Mouse (Mus musculus): Measurements from ENCODE around the gene Tmem132d. TPM values are rescaled to one million over a fixed set of nuclear protein-coding genes. Genes with fewer than 3 reads are reported as not detected.

Gene Tmem132d
- polyA plus RNA-seq, 1 experiment from 2014 or later = 0.20 TPM

- Histone ChIP-seq H3K9ac (ENCODE audit: low read length) (no peak overlapping the region), H3K4me2 (ENCODE audit: low read length) (no peak overlapping the region), H3K36me3 (ENCODE audit: control insufficient read depth, insufficient read depth, low read length) (no peaks in the 10 kb centered on the region), H3K27me3 (replicated peaks; ENCODE audit: control insufficient read depth, insufficient read depth, low read length) (no peaks in the 10 kb centered on the region), H3K27ac (ENCODE audit: low read depth) (no peak overlapping the region), H3K9me3 (ENCODE audit: control insufficient read depth, low read length) (no peaks in the 10 kb centered on the region), H3K4me1 (replicated peaks; ENCODE audit: control insufficient read depth, insufficient read depth, low read length) (no peaks in the 10 kb centered on the region), H3K4me3 (ENCODE audit: low read depth, low read length) (no peak overlapping the region)
- 77% methylated on average over 6 of the region's 6 CpGs for WGBS
- DNase-seq (ENCODE audit: low spot score) (no peak), ATAC-seq (replicated peaks; ENCODE audit: low FRiP score, low TSS enrichment, low read depth) (no peak)
Measured at GRCm38 (mm10) chr5:128192485-128193055, 240.3 kb downstream of the Tmem132d start.

GRCm38 (mm10) chr5:128191710-128192109 is 241.2 kb downstream of the Tmem132d start:
- ATAC-seq (replicated peaks; ENCODE audit: low FRiP score, low TSS enrichment, low read depth) (no peak), DNase-seq (ENCODE audit: low spot score) (no peak)
- Histone ChIP-seq H3K36me3 (ENCODE audit: control insufficient read depth, insufficient read depth, low read length) (no peaks in the 10 kb centered on the region), H3K4me3 (ENCODE audit: low read depth, low read length) (no peak overlapping the region), H3K27ac (ENCODE audit: low read depth) (no peak overlapping the region), H3K4me2 (ENCODE audit: low read length) (no peak overlapping the region), H3K9ac (ENCODE audit: low read length) (no peak overlapping the region), H3K4me1 (replicated peaks; ENCODE audit: control insufficient read depth, insufficient read depth, low read length) (no peaks in the 10 kb centered on the region), H3K9me3 (ENCODE audit: control insufficient read depth, low read length) (no peaks in the 10 kb centered on the region), H3K27me3 (replicated peaks; ENCODE audit: control insufficient read depth, insufficient read depth, low read length) (no peaks in the 10 kb centered on the region)
- 78% methylated on average over 9 of the region's 9 CpGs for WGBS

- Histone ChIP-seq H3K36me3 (ENCODE audit: control insufficient read depth, insufficient read depth, low read length) (no peaks in the 10 kb centered on the region), H3K4me1 (replicated peaks; ENCODE audit: control insufficient read depth, insufficient read depth, low read length) (no peaks in the 10 kb centered on the region), H3K9me3 (ENCODE audit: control insufficient read depth, low read length) (no peaks in the 10 kb centered on the region), H3K9ac (ENCODE audit: low read length) (no peak overlapping the region), H3K27me3 (replicated peaks; ENCODE audit: control insufficient read depth, insufficient read depth, low read length) (no peaks in the 10 kb centered on the region), H3K4me2 (ENCODE audit: low read length) (no peak overlapping the region), H3K27ac (ENCODE audit: low read depth) (no peak overlapping the region), H3K4me3 (ENCODE audit: low read depth, low read length) (no peak overlapping the region)
- no peak for ATAC-seq (replicated peaks; ENCODE audit: low FRiP score, low TSS enrichment, low read depth)
- no peak for DNase-seq (ENCODE audit: low spot score)
- 86% methylated on average over 14 of the region's 14 CpGs for WGBS
Measured at GRCm38 (mm10) chr5:128190243-128190820, 242.5 kb downstream of the Tmem132d start.

- no peak overlapping the region for H3K4me2 ChIP-seq (ENCODE audit: low read length)
- H3K36me3 ChIP-seq (ENCODE audit: control insufficient read depth, insufficient read depth, low read length) = no peaks in the 10 kb centered on the region
- no peak overlapping the region for H3K27ac ChIP-seq (ENCODE audit: low read depth)
- no peak overlapping the region for H3K9ac ChIP-seq (ENCODE audit: low read length)
- no peak overlapping the region for H3K4me3 ChIP-seq (ENCODE audit: low read depth, low read length)
- DNase-seq (ENCODE audit: low spot score) (no peak), ATAC-seq (replicated peaks; ENCODE audit: low FRiP score, low TSS enrichment, low read depth) (no peak)
- no peaks in the 10 kb centered on the region for H3K4me1 ChIP-seq (replicated peaks; ENCODE audit: control insufficient read depth, insufficient read depth, low read length)
- no peaks in the 10 kb centered on the region for H3K27me3 ChIP-seq (replicated peaks; ENCODE audit: control insufficient read depth, insufficient read depth, low read length)
- no peaks in the 10 kb centered on the region for H3K9me3 ChIP-seq (ENCODE audit: control insufficient read depth, low read length)
- WGBS = 88% methylated on average over 2 of the region's 2 CpGs
Measured at GRCm38 (mm10) chr5:128176234-128176633, 256.6 kb downstream of the Tmem132d start.

- no peaks in the 10 kb centered on the region for H3K27me3 ChIP-seq (replicated peaks; ENCODE audit: control insufficient read depth, insufficient read depth, low read length)
- H3K36me3 ChIP-seq (ENCODE audit: control insufficient read depth, insufficient read depth, low read length) = no peaks in the 10 kb centered on the region
- no peak overlapping the region for H3K27ac ChIP-seq (ENCODE audit: low read depth)
- no peaks in the 10 kb centered on the region for H3K4me1 ChIP-seq (replicated peaks; ENCODE audit: control insufficient read depth, insufficient read depth, low read length)
- H3K9me3 ChIP-seq (ENCODE audit: control insufficient read depth, low read length) = no peaks in the 10 kb centered on the region
- H3K4me3 ChIP-seq (ENCODE audit: low read depth, low read length) = no peak overlapping the region
- DNase-seq (ENCODE audit: low spot score) (no peak), ATAC-seq (replicated peaks; ENCODE audit: low FRiP score, low TSS enrichment, low read depth) (no peak)
- H3K4me2 ChIP-seq (ENCODE audit: low read length) = no peak overlapping the region
- H3K9ac ChIP-seq (ENCODE audit: low read length) = no peak overlapping the region
- WGBS = 86% methylated on average over 12 of the region's 12 CpGs
Measured at GRCm38 (mm10) chr5:128158901-128159675, 273.8 kb downstream of the Tmem132d start.

- Histone ChIP-seq H3K27ac (ENCODE audit: low read depth) (no peak overlapping the region), H3K36me3 (ENCODE audit: control insufficient read depth, insufficient read depth, low read length) (no peaks in the 10 kb centered on the region), H3K9me3 (ENCODE audit: control insufficient read depth, low read length) (no peaks in the 10 kb centered on the region), H3K4me1 (replicated peaks; ENCODE audit: control insufficient read depth, insufficient read depth, low read length) (no peaks in the 10 kb centered on the region), H3K27me3 (replicated peaks; ENCODE audit: control insufficient read depth, insufficient read depth, low read length) (no peaks in the 10 kb centered on the region), H3K9ac (ENCODE audit: low read length) (no peak overlapping the region), H3K4me3 (ENCODE audit: low read depth, low read length) (no peak overlapping the region), H3K4me2 (ENCODE audit: low read length) (no peak overlapping the region)
- 81% methylated on average over 8 of the region's 8 CpGs for WGBS
- ATAC-seq (replicated peaks; ENCODE audit: low FRiP score, low TSS enrichment, low read depth) (no peak), DNase-seq (ENCODE audit: low spot score) (no peak)
Measured at GRCm38 (mm10) chr5:128151461-128151860, 281.4 kb downstream of the Tmem132d start.

GRCm38 (mm10) chr5:128146901-128147645 is 285.8 kb downstream of the Tmem132d start:
- ATAC-seq (replicated peaks; ENCODE audit: low FRiP score, low TSS enrichment, low read depth) (no peak), DNase-seq (ENCODE audit: low spot score) (no peak)
- Histone ChIP-seq H3K27ac (ENCODE audit: low read depth) (no peak overlapping the region), H3K4me3 (ENCODE audit: low read depth, low read length) (no peak overlapping the region), H3K9ac (ENCODE audit: low read length) (no peak overlapping the region), H3K9me3 (ENCODE audit: control insufficient read depth, low read length) (no peaks in the 10 kb centered on the region), H3K36me3 (ENCODE audit: control insufficient read depth, insufficient read depth, low read length) (no peaks in the 10 kb centered on the region), H3K27me3 (replicated peaks; ENCODE audit: control insufficient read depth, insufficient read depth, low read length) (no peaks in the 10 kb centered on the region), H3K4me2 (ENCODE audit: low read length) (no peak overlapping the region), H3K4me1 (replicated peaks; ENCODE audit: control insufficient read depth, insufficient read depth, low read length) (no peaks in the 10 kb centered on the region)
- 62% methylated on average over 15 of the region's 15 CpGs for WGBS

GRCm38 (mm10) chr5:128144799-128145198 is 288.1 kb downstream of the Tmem132d start:
- H3K4me2 ChIP-seq (ENCODE audit: low read length) = no peak overlapping the region
- no peaks in the 10 kb centered on the region for H3K27me3 ChIP-seq (replicated peaks; ENCODE audit: control insufficient read depth, insufficient read depth, low read length)
- no peaks in the 10 kb centered on the region for H3K36me3 ChIP-seq (ENCODE audit: control insufficient read depth, insufficient read depth, low read length)
- no peak overlapping the region for H3K27ac ChIP-seq (ENCODE audit: low read depth)
- WGBS = 93% methylated on average over 3 of the region's 3 CpGs
- DNase-seq (ENCODE audit: low spot score) (no peak), ATAC-seq (replicated peaks; ENCODE audit: low FRiP score, low TSS enrichment, low read depth) (no peak)
- no peaks in the 10 kb centered on the region for H3K4me1 ChIP-seq (replicated peaks; ENCODE audit: control insufficient read depth, insufficient read depth, low read length)
- H3K4me3 ChIP-seq (ENCODE audit: low read depth, low read length) = no peak overlapping the region
- no peaks in the 10 kb centered on the region for H3K9me3 ChIP-seq (ENCODE audit: control insufficient read depth, low read length)
- no peak overlapping the region for H3K9ac ChIP-seq (ENCODE audit: low read length)
